Mouse (Mus musculus) left cerebral cortex, postnatal 36 days (tissue): ENCODE data around the gene Mfsd11. TPM values are rescaled to one million over a fixed set of nuclear protein-coding genes. Genes with fewer than 3 reads are reported as not detected.

Experiments
- DNase-seq, 2 experiments: peaks; one replicate each; pipeline ENCODE4 v3.0.0; 2021 to 2022; ENCODE audit warnings: low spot score in 2 of 2, mixed read lengths in 1 of 2
- intact Hi-C: fragments of 180-260 bp; cut with DNase I; formaldehyde crosslinking; loops from one replicate; pipeline ENCODE4 v1.15.1; 2025
- total RNA-seq, 2 experiments: library from RNA; stranded (reverse); gene quantifications; 2 replicates each; pipeline ENCODE4 v1.2.3; 2021

The Mfsd11 gene
- 10 to 100 TPM; 33.2 to 41.6 TPM for total RNA-seq

DNA sequence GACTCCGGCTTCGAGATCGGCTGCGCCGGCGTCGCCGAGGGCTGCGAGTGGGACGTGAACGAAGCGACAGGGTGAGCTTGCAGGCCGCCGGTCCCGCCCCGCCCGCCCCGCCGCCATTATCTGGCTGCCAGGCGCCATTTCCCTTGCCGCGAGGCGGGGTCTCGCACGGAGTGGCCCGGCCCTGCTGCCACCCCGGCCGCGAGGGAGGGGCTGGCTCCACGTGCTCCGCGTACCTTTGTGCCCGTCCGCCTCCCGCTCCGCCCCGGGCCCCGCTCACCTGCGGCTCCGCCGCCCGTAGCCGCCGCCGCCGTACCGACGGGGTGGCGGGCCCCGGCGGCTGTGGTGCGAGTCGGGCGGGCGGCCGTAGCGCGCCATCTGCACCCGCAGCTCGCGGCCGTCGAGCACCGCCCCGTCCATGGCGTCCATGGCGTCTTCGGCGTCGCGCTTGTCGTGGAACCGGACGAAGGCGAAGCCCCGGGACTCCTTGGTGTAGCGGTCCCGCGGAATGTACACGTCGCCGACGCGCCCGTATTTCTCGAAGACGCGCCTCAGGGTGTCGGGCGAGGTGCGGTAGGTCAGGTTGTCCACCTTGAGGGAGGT, at the start of gene Mfsd11:
Mfsd11 (plus strand) TSS at position 150 of the 600 bp plus-strand sequence.
- intact Hi-C loops = no loop called here
- DNase-seq = peak; percentile 79 to 82

GRCm38 (mm10) chr11:116802709-116803108, 49.5 kb upstream of the Mfsd11 start:
- DNase-seq = no peak
- intact Hi-C loops = no loop called here

GRCm38 (mm10) chr11:116806136-116807071, 45.8 kb upstream of the Mfsd11 start:
- DNase-seq = no peak
- intact Hi-C loops = no loop called here

GRCm38 (mm10) chr11:116807116-116807515, 45.1 kb upstream of the Mfsd11 start:
- DNase-seq = no peak
- intact Hi-C loops = no loop called here

GRCm38 (mm10) chr11:116807526-116807925, 44.7 kb upstream of the Mfsd11 start:
- intact Hi-C loops = no loop called here
- no peak for DNase-seq

GRCm38 (mm10) chr11:116807938-116808606, 44.2 kb upstream of the Mfsd11 start:
- DNase-seq = peak; percentile 68 to 80
- intact Hi-C loops = loop anchor here (1.0 to 2.0 kb wide), 2 partner anchors 137 to 165 kb away; no protein-coding TSS in a partner anchor

- intact Hi-C loops = loop anchor here (1.0 to 2.0 kb wide), 2 partner anchors 138 to 166 kb away; no protein-coding TSS in a partner anchor
- DNase-seq = no peak
These were observed 43.3 kb upstream of the Mfsd11 start for GRCm38 (mm10) chr11:116808811-116809395.

DNA sequence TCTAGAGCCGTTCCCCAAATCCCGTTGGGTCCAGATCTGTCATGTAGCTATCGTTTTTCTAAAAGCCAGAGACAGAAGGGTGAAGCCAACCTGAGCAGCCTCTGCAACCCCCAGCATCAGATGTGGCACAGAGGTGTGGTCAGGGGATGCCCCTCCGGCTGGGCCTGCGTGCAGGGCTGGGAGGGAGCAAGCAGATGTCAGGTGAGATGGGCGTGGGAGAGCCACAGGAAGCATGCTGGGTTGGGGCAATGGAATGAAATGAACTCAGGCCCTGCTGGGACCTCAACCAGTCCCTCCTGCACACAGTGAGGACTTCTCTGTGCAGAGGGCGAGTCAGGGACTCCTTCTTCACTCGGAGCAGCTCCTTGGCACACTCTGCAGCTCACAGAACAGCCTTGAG, 42.7 kb upstream of the Mfsd11 start:
- intact Hi-C loops = loop anchor here (2.0 kb wide), 1 partner anchor 139 kb away; no protein-coding TSS in a partner anchor

GRCm38 (mm10) chr11:116810528-116810927, 41.7 kb upstream of the Mfsd11 start:
- no peak for DNase-seq
- intact Hi-C loops = no loop called here

More for the DNA sequence above, 42.7 kb upstream of the Mfsd11 start:
- no peak for DNase-seq

GRCm38 (mm10) chr11:116810983-116811901, 41.0 kb upstream of the Mfsd11 start:
- intact Hi-C loops = no loop called here

DNA sequence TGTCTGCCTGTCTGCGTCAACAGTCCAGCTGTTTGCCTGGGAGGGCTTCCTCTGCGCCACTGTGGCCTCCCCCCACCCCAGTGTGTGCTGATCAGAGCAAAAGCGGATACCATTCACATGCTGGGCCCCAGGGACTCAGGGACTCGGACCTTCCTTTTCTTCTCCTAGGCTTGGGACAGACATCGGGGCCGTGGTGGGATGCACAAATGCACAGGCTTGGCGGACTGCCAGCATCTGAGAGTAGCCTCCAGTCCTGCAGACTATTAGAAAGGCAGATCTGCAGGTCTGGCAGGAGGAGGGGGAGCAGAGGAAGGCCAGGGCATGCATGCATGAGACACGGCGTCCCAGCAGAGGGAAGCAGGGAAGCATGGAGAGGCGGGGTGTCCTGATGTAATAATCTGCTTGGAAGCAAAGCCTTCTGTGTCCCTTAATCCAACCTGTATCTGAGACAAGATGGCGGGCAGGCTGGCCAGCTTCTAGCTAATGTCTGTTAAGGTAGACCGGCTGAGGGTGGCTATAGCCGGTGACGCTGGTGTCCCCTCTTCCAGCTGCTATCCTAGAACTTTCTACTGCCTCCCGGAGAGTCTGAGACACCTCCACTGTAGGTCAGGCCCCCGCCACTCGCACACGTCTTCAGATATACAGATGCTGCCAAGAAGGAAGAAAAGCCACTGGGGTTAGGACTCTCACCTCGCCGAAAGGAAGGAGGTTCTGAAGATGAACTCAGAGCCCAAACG, 39.3 kb upstream of the Mfsd11 start:
- intact Hi-C loops = no loop called here
- DNase-seq = no peak

More at GRCm38 (mm10) chr11:116810983-116811901, 41.0 kb upstream of the Mfsd11 start:
- DNase-seq = peak; percentile 79 to 84

DNA sequence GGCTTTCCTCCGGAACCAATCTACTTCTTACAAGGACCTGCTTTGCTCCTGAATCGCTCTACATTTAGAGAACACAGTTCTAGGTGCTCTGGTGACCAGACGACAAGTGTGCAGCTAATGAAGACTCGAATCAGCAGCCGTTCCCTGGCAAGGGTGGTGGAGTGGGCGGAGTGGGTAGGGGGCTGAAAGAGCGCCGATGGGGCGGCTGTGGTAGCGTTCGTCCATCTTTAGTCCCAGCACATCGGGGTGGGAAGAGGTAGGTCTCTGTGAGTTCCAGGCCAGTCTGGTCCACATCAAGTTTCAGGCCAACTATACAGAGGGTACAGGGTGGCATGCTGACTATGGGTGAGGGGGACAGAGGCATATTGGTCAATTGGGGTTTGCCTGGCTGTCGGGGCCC, 38.6 kb upstream of the Mfsd11 start:
- intact Hi-C loops = no loop called here
- no peak for DNase-seq

- no peak for DNase-seq
- intact Hi-C loops = no loop called here
These were observed 38.0 kb upstream of the Mfsd11 start for GRCm38 (mm10) chr11:116814076-116814883.

DNA sequence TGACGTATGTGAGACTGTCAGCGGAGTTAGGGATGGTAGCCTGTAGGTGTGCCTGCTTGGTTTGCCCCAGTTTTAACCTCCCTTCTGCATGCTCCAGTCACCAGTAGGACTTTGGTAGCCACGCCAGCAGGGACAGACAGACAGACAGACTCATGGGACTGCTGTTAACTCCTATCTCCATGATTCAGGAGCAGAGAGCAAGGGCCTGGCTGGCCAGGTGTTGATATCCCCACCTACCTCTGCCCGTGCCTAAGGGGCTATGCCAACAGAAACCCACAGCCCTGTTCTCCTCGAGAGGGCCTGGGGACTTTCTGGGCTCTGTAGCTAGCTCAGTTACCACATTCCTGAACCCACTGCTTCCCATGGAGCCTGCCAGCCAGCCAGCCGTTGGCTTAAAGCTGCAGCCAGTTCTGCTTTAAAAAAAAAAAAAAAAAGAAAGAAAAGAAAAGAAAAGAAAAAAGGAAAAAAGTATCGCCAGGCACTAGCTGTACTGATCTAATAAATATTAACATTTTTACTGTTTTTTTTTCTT, 37.3 kb upstream of the Mfsd11 start:
- intact Hi-C loops = no loop called here
- DNase-seq = no peak

DNA sequence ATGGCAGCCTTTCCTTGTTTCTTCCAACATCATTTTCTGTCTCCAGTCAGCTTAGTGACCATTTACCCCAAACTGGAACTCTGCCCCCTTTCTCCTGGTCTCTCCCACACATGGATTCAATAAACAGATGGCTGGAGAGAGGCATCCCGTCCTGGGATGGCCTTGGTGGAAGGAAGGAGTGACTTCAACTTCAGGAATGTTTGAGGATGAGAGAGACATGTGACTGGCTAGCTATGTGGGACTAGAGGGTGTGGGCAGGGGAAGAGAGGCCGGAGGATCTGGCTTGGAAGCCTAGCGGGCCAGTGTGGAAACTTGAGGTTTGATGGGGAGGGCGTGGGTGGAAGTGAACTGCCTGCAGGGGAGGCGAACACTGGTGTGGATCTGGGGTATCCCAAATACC, 35.5 kb upstream of the Mfsd11 start:
- intact Hi-C loops = no loop called here
- DNase-seq = no peak

GRCm38 (mm10) chr11:116817567-116817966, 34.7 kb upstream of the Mfsd11 start:
- intact Hi-C loops = no loop called here
- DNase-seq = no peak

GRCm38 (mm10) chr11:116818722-116819121, 33.5 kb upstream of the Mfsd11 start:
- intact Hi-C loops = no loop called here
- no peak for DNase-seq
